Mouse (Mus musculus): ENCODE measurements around the gene Cdrt4.
A peak's percentile ranks its signal among the peaks of the same experiment; 100 is the strongest.

Cdrt4 gene

DNA sequence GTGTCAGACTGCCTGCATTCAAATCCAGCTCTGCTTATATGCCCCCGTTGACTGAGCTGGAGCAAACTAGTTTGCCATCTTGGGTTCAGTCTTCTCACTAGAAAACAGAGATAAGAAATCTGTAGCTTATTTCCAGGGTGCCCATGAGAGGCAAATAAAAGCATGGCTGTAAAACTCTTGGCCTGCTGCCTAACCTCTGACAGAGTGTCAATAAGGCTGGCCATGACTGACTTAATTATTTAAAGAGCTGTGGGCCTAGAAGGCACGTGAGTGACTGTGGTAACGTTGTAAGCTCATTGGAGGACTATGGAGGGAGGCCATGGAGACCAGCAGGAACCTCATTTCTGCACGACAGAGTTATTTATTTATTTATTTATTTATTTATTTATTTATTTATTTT lies 5.5 kb upstream of the Cdrt4 start:
- no peak for DNase-seq

DNA sequence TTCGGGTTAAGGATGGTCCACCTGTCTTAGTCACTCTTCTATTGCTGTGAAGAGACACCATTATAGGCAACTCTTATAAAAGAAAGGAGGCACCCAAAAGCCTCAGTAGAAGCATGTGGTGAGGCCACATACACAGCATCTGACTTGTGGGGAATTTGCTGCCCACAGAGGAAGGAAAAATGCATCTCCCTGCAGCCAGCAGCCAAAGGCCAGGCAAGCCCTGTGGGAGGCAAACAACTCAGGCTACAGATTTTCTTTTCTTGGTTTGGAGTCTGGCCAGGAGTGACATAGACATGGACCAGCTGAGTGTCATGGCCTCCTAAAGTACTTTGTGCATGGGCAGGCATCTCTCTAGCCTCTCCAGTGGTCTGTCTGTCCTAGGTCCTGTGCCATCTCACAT lies 1.4 kb upstream of the Cdrt4 start:
- DNase-seq, result no peak

DNA sequence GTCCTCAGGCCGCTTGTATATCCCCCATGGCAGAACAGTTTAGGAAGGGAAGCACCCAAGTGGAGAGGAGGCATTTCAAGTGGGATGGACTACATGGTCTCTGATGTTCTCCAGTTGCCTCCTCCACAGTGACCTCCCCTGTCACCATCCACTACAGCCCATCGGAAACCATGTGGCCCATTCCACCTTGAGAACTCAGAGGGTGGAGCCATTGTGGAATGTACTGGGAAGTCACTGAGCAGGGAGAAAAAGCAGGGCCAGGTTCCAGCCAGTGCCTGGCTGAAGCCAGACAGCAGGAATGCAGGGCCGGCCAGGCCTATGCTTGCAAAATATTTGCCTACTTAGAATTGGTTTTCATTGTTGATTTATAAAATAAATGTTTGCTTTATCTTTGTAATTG lies 3.8 kb downstream of the Cdrt4 start:
- no peak for DNase-seq

DNA sequence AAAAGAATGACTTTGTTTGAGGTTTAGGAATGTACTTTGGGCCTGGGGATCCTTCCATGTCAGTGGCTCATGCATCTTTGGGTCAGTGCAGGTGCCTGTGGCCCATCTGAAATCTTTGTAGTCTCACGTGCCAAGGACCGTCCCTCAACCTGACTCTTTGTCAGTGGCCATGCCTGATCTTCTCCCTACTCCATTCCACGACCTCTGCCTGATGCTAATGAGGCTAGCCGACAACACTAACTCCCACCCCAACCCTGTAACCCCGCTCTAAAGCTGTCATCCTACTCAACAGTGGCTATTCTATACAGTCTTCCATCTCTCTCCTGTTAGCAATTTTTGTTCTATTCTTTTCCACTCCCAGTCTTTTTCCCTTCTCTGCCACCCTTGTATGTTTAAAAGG lies 4.2 kb downstream of the Cdrt4 start:
- DNase-seq, result no peak

DNA sequence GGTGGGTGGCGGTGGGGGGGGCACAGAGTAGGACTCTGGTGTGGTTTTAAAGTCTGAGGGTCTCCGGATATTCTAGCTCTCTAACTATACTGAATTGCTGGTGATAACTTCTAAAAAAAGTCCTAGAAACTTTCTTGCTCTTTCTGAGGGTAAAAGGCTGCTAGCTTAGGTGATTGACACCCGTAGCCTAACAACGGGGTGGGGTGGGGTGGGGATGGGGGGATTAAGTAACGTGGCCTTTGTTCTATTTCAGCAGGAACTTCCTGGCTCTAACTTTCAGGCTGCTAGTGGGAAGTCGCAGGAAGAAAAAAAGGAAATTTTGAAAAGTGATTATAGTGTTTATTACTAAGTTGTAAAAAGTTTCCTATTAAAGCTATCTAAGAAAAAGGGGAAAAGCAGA lies 4.8 kb downstream of the Cdrt4 start:
- DNase-seq, result no peak

DNA sequence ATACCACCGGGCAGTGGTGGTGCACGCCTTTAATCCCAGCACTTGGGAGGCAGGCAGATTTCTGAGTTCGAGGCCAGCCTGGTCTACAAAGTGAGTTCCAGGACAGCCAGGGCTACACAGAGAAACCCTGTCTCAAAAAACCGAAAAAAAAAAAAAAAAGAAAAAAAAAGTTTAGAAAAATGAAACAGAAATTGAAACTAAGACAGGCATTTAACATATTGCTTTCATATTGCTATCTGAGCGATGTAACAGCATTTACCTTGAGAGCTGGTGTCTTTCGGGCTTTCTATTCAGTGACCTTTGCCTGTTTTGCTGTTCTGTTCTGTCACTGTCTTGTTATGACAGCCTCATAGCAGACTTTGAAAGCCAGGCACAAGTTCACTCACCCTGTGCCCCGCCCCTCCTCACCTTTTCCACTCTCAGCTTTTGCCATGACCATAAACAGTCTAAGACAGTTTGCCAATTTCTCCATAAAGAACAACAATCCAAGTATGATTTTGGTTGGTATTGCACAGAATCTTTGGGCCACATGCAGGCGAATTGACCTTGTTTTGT lies 6.7 kb downstream of the Cdrt4 start:
- DNase-seq, result no peak

DNA sequence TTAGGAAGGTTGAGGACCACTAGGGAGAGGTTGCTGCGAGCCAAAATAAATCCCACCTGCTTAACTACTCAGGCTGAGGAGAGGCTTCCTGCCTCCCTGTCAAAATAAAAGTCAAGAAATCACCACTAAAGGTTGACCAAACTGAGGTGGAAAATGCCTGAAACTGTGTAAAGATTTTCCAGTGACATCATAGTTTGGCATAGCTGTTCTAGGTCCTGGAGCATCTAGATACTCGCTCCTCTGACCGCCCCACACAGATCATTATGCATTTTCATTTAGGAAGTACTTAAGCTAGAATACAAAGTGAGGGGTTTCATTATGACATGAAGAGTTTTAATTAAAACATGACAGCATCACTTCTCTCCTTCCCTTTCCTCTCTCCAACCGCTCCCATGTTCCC lies 12.3 kb downstream of the Cdrt4 start:
- no peak for DNase-seq

DNA sequence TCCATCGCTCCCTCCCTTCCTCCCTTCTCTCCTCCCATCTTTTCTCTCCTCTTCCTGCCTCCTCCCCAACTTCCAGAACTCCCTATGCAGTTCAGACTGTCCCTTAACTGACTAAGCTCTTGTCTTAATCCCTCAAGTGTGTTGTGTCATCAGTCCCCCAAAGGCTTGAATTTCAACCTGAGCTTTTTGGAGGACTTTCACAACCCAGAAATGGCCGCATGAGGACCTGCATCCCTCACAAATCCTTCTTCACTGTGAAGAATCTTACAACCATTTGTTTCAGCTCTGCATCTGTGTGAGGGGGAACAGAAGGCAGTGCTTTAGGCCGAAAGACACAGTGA lies 15.4 kb downstream of the Cdrt4 start:
- DNase-seq, result no peak

DNA sequence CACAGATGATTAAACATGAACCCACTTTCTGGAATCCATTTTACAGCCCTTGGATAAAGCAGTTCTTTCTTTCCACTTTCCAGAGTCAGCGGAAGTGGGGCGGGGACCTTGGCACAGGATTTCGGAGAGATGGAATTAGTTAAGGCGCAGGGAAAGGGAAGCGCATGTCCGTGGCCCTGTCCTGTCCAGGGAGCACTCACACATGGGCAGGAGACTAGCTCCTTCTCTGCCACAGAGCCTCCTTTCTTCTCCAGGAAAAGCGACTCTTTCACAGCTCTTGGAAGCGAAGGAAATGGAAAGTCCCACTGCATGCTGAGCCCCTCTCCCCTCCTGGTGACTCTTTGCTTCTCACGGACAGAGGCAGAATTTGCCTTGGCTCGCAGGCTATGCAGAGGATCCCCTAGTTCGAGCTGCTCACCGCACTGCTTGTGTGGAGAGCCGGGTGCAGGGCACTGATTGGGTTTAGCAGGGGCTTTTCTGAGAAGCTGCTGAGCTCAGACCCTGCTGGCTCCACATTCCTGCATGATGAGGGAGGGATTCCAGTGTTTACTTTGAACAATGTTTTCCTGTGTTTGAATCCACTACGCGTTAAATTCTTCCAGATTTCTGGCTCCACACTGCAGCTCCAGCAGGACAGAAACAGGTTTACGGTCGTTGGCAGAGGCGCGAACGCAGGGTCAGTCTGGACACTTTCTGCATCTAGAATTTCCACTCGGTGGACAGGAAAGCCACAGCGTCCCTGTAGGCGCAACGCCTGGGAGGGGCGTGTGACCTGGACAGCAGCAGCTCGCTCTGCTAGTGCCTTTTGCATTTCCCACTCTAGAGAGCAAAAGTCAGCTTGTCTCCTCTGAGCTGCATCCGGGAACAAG lies 16.0 kb downstream of the Cdrt4 start:
- peak; percentile 77 for DNase-seq

DNA sequence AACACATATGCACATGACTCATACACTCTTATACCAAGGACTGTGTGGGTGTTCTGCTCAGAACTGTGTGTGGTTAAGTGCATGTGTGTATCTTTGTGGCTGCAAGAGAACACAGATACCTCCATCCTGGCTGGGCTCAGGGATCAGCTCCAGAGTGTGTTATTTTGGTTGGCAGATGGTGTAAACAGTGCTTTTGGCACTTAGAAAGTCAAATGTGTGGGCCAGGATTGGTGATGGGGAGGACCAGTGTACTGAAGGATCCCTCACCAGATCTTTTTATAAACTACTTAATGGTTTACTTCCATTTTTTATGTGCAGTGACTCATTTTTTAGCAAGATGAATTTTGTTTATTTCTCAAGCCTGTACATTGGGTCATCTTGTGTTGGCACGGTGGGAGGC lies 26.2 kb downstream of the Cdrt4 start:
- DNase-seq, result no peak

DNA sequence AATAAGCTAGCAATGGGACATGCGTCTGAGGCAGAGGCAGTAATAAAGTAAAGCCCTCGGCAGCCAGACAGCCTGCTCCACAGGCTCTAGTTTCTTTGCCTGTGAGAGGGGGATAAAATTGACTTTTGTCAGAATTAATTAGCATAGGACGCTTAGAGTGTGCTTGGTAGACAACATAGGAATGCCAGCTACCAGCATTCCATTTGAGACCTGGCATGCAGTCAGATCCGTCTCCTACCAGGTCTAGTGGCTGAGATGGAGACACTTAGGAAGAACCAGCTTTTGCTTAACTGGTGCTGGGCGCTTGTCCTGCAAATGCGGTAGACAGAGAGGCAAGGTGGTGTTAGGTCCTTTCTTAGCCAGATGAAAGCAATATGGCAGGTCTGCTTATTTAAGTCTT lies 27.9 kb downstream of the Cdrt4 start:
- DNase-seq, result no peak

DNA sequence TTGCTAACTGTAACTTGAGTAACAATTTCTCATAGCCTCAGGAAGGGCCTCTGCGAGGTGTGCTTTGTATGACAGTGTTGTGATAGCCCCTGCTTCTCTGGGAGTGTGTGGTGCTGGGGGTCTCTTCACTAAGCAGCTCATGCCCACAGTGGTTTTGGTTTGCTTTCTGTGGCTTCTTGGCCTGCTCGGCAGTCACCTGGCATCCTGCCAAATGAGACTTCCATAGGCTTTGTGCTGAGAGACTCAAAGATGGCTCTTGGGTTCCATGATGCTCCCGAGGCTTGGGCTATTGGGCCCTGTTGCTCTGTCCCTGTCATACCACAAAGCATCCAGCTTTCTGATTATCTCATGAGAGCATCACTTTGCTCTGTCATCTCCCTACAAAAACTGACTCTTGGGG lies 30.7 kb downstream of the Cdrt4 start:
- no peak for DNase-seq

DNA sequence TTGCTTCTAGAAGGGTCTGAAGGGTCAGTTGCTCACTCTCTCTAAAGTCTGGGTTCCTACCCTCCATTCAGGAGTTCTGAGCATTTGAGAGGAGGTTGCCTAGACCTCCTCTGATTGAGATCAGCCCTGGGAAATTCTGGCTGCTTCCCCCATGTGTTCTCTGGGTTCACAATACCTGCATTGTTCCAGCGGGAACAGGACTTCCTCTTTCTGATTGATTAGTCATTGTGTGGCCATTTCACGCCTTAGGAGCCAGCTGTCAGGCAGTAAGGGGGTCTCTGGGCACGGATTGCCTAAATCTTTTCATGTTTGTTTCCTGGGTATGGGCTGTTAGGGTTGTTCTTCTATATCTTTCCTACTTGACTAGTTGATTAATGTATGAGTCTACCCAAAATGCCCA lies 32.8 kb downstream of the Cdrt4 start:
- DNase-seq, result peak; percentile 71

DNA sequence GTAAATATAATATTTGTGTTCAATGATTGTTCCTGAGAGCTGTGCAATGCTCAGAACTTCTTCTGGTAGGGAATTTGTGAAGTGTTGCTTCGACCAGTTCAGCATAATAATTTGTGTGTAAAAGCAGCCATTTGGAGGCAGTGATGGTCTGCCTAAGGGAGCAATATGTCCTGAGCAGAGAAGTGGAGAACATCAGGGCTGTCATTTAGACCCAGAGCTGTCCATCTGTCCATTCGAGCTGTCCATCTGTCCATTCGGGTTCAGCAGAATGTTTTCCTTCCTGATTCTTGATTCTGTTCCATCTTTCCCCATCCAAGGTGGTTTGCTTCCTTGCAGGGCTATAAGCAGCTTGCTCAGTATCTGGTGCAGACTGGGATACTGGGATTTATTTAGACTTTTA lies 33.4 kb downstream of the Cdrt4 start:
- no peak for DNase-seq

DNA sequence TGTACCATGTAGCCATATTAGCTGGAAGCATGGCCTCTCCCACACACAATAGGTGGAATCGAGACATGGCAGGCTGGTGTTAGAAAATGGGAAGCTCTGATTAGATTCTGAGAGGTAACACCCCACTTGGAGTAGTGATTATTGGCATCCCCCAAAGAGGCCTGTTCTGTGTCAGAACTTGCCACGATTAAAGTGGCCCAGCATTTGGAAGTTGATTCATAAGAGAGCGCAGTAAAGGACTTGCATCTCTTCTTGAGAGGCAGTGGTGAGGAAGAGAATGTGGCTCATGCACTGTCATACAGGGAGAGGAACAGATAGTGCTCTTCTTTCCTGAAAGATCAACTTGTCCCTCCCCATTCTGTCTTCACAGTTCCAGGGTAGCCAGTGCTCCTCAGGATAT lies 34.1 kb downstream of the Cdrt4 start:
- DNase-seq, result no peak

DNA sequence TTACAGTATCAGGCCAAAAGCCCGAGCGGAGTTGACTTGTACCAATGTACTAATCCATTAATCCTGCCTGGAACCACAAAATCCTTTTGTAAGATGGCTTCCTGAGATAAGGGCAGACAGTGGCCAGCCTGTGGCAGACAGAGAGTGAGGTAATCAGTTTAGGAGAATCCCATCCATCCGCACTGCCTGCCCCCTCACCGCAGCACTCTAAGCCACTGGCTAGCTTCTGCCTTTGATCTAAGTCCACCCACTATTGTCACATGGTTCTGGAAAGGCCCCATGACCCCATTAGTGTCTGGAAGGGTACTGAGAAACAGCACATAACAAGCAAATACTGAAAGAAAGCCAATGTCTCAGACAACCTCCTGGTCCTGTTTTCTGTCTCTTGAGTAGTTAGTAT lies 35.6 kb downstream of the Cdrt4 start:
- DNase-seq, result no peak

DNA sequence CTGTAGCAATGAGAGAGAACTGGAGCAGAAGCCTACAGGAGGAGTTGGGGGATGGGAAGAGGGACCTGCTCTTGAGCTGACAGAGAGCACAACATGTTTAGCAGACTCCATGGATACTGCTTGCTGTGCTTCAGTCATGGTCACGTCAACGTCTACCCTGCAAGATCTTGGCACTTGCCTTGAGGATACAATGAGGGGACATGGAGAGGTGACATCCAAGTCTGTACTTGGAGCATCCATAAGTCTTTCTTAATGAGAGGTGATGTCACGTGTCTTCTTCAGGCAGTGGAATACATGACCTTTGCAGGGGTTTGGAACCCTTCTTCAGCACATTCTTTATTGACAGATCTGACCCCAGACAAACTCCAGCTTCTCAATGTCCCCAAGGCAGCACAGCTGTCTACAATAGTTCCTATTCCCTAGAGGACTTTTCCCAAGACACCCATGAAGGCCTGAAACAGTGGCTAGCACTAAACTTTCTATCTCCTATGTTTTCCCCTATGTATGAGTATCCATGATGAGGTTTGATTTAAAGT lies 39.2 kb downstream of the Cdrt4 start:
- DNase-seq, result no peak

DNA sequence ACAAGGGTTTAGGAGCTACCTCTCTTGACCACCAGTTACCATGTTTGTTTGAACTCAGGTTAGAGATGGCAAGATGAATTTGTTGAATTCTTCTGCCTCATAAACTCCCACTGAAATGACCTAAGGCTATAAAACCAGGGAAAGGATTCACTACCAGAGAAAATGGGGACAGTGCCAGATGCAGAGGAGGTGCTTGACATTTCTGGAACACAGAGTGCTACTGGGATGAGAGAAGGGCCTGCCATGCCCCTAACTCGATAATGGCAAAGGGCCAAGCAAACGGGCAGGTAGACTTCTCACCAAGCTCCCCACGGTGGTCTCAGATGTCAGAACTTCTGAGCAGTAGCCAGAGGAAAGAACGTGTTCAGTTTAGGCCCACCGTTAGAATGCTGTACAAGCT lies 39.8 kb downstream of the Cdrt4 start:
- DNase-seq, result no peak

DNA sequence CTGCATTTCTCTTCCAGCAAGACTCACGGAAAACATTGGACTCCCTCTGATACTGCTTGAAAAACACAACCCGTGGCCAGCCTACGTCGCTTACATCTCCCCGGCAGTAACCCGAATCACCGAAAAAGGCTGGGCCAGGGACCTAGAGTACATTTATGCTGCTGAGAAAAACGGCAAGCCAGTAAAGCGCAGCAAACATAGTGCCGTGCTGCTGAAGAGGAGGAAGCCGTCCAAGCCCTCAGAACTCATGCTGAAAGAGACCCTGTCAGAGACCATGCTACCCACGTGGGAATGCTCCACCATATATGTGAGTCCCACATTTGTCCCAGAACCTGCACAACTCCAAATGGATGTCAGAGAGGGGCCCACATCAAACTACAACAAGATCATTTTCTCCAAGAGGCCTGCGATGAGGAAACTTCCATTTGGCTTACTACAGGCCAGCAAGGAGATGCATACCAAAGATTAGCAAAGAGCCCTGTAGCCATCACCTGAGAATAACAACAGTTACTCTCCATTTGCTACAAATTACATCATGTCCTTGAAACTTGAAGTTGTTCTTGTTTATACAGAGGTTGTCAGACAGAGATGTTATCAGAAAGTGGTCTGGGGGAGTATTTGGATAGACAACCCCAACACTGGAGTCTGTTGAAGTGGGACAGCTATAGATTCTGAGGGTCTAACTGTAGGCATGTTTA lies 41.7 kb downstream of the Cdrt4 start:
- DNase-seq, result no peak

DNA sequence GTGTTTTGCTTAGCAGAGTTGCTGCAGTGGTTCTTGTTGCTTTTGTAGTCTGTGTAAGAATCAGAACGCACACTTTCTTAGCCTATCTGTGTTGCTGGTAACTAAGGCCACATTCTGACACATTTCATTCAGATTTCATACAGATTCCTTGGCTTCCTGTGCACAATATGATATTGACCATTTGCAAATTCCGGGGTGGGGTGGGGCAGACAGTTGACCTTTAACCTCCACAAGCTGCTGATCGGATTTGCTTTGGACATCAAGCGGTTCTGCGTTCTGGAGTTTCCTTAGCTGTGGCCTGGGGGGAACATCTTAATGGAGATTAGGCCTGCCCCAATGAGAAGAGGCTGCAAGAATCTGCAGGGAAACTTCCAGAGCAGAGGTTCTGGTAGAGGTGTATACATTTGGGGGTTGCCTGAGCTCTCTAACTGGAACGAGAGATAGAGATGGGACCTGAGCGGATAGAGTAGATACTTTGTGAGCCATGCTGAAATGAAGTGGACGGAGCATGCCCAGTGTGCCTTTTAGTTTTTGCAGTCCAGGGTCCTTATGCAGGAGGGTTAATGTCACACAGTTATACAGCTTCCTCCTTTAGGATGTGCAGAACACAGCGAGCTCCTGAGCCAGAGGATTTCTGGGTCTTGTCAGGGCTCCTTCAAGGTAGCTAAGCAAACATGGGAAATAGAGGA lies 44.2 kb downstream of the Cdrt4 start:
- no peak for DNase-seq

DNA sequence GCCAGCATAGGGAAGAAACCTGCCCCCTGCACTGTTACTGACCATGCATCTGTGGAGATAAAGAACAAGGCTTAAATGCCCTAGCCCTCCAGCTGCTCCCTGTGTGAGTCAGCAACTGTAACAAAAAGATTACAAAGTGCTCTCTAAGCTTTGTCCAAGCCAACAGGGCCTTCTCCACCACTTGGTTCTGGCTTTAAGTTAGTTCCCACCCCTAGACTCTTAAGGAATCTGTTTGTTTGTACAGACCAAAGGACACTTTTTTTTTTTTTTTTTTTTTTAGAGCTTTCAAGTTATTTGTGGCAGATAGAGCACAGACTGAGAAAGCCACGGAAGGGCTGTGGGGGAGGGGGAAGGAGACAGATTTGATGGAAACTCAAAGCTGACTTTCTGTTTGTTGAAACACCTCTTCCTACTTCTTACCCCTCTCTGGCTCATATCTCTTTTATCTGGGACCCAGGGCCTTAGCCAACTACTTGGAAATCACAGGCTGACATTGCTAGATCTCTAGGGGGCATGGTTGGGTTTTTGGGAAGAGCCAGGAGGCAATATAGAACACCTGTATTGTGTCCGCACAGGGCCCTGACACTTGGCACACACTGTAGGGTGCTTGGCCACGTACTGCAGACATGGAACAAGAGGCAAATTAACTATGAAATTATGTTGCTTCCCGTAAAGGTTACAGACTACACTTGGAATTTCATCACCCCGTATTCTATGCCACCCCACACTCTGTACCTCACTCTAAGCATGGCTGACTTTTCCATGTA lies 44.9 kb downstream of the Cdrt4 start:
- no peak for DNase-seq

DNA sequence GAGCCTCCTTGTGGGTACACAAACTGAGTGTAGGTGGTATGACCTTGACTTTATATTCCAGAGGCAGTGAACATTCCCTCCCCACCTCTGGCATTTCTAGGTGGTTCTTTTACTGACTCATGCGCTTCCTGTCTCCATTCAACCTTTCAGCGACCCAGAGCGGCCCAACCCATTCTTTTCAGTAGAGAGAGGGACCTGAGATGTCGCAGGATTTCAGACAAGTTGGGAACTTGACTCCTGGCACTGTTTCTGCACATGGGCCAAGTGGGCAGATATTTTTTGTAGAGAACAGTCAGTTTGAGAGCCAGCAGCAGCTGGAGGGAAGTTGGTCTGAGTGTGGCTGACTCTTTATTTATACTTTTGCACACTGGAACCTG lies 45.5 kb downstream of the Cdrt4 start:
- no peak for DNase-seq
